Mouse (Mus musculus): Measurements from ENCODE around the gene Srp14. TPM values are rescaled to one million over a fixed set of nuclear protein-coding genes. Genes with fewer than 3 reads are reported as not detected.

Gene Srp14
- polyA plus RNA-seq, 1 experiment from 2014 or later: 96.9 TPM

- no peaks in the 10 kb centered on the region for H3K4me1 ChIP-seq (replicated peaks)
- H3K36me3 ChIP-seq (replicated peaks): peaks cover 58% of the 10 kb centered on the region
- 55% methylated on average over 9 of the region's 9 CpGs for WGBS (ENCODE audit: insufficient replicate concordance)
- H3K4me2 ChIP-seq: no peak overlapping the region
- no peaks in the 10 kb centered on the region for H3K27me3 ChIP-seq
- no peak overlapping the region for H3K27ac ChIP-seq (replicated peaks)
- ATAC-seq (ENCODE audit: insufficient read depth): no peak
- H3K9ac ChIP-seq: no peak overlapping the region
- H3K4me3 ChIP-seq (replicated peaks): no peak overlapping the region
- no peaks in the 10 kb centered on the region for H3K9me3 ChIP-seq (replicated peaks)
These were observed 50.2 kb downstream of the Srp14 start for GRCm38 (mm10) chr2:118429297-118429696.

DNA sequence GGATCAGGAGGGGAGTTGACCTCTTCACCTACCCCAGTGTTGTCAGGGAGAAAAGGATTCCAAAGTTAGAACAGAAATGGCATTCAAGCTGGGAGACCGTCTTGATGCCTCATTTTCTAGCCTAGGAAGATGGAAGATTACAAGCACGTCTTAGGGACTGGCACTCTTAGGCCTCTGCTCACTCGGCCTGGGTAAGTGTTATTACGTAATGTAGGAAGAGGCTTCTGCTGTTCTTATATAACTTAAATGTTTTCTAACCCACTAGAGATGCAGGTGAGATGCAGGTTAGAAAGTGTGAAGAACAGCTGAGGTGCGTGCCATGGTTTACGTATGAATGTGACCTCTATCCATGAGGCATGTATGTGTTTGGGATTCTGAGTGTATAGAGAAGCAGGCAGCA lies 51.2 kb downstream of the Srp14 start:
- WGBS (ENCODE audit: insufficient replicate concordance): 74% methylated on average over 6 of the region's 6 CpGs
- H3K9me3 ChIP-seq (replicated peaks): no peaks in the 10 kb centered on the region
- no peak overlapping the region for H3K9ac ChIP-seq
- H3K36me3 ChIP-seq (replicated peaks): peaks cover 49% of the 10 kb centered on the region
- no peaks in the 10 kb centered on the region for H3K27me3 ChIP-seq
- no peak overlapping the region for H3K27ac ChIP-seq (replicated peaks)
- H3K4me3 ChIP-seq (replicated peaks): no peak overlapping the region
- no peak overlapping the region for H3K4me2 ChIP-seq
- no peaks in the 10 kb centered on the region for H3K4me1 ChIP-seq (replicated peaks)
- ATAC-seq (ENCODE audit: insufficient read depth): no peak

Other genes starting within 250 kb of the Srp14 start
- gene Fsip1, start 222.7 kb downstream of the Srp14 start, polyA plus RNA-seq (2015; fragmentation: Nextera tagmentation; extraction: Ambion mirVana): 0.13 TPM in 1 of 2 replicates, not detected in the other
- 0.21 and 0.28 TPM in 2 replicates for gene Gpr176, start 106.3 kb downstream of the Srp14 start, polyA plus RNA-seq (2015; fragmentation: Nextera tagmentation; extraction: Ambion mirVana)
- gene Eif2ak4, start 91.1 kb downstream of the Srp14 start, polyA plus RNA-seq (2015; fragmentation: Nextera tagmentation; extraction: Ambion mirVana): 3.6 and 3.9 TPM in 2 replicates
- gene Bmf, start 70.0 kb upstream of the Srp14 start, polyA plus RNA-seq (2015; fragmentation: Nextera tagmentation; extraction: Ambion mirVana): 0.30 and 0.39 TPM in 2 replicates
- 43.6 and 47.1 TPM in 2 replicates for gene Bub1b, start 118.5 kb upstream of the Srp14 start, polyA plus RNA-seq (2015; fragmentation: Nextera tagmentation; extraction: Ambion mirVana)
- gene Pak6, start 183.6 kb upstream of the Srp14 start, polyA plus RNA-seq (2015; fragmentation: Nextera tagmentation; extraction: Ambion mirVana): 0.30 and 0.45 TPM in 2 replicates
- 0.07 and 0.08 TPM in 2 replicates for gene Ankrd63, start 224.3 kb upstream of the Srp14 start, polyA plus RNA-seq (2015; fragmentation: Nextera tagmentation; extraction: Ambion mirVana)
- gene Plcb2, start 248.7 kb upstream of the Srp14 start, polyA plus RNA-seq (2015; fragmentation: Nextera tagmentation; extraction: Ambion mirVana): 2.3 and 2.9 TPM in 2 replicates

All from liver, embryonic 15.5 days (tissue).